Mouse (Mus musculus) naive thymus-derived CD4-positive, alpha-beta T cell, adult 2 months (primary cell): ENCODE data around the gene Nr2c1.

Experiments
- DNase-seq: peaks from one replicate; pipeline ENCODE4 v3.0.0-alpha.2; 2011; ENCODE audit warnings: low read depth

Gene Nr2c1

DNA sequence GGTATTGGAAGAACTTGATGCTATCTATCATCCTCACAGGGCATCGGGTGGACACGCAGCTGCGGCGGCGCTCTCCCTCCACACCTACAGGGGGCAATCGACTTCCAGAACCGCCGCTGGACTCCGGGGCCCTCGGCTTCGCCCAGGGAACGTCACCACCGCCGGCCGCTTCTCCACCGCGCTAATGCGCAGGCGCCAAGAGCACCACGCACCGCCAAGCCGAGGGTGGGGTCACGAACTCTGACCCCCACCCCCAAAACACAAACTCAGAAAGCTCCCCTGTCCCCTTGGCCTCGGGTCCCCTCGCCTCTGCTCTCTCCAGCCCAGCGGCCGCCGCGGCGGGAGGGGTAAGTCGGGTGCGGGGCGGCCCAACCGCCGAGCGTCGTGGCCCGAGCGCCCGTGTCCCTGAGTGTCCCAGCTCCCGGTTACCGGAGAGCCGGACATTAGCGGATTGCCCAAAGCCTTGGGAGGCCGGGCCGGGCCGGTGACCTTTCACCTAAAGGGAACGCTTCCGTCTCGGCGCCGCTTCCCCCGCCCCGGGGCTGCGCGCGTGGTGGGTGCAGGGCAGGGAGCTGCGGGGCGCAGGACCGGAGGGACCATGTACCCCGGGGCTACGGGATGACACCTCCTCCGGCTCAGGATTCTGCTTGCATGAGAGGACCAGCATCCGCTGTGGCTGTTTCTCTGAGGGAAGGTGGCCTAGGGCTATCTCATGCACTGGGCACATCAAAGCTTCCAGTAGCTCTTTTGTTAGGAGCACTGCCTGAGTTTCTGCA lies at the start of gene Nr2c1:
Gene Nr2c1, plus strand, starts transcription at position 268 of the 776 bp plus-strand sequence.
- DNase-seq, result peak; percentile 77

- no peak for DNase-seq
Measured at GRCm38 (mm10) chr10:94098100-94098499, 49.7 kb upstream of the Nr2c1 start.

DNA sequence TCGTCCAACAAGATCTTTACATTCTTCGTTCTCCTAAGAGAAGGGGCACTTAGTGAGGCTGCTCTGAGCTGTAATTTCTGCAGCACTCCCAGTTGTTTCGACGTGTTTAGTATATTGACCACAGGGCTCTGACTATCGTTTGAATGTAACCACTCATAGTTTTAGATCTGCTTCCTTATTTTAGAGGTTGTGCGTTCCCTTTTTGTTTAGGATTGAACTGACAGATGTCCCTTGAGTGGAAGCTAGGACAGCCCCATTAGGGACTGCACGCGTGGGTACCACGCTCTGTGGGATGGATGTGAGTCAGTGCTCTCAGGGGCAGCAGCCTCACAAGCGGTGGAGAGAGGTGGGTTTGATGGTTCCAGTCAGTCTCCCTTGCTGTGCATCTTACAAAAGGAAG lies 42.3 kb upstream of the Nr2c1 start:
- DNase-seq, result no peak

GRCm38 (mm10) chr10:94107168-94107567 lies 40.7 kb upstream of the Nr2c1 start:
- DNase-seq, result no peak

DNA sequence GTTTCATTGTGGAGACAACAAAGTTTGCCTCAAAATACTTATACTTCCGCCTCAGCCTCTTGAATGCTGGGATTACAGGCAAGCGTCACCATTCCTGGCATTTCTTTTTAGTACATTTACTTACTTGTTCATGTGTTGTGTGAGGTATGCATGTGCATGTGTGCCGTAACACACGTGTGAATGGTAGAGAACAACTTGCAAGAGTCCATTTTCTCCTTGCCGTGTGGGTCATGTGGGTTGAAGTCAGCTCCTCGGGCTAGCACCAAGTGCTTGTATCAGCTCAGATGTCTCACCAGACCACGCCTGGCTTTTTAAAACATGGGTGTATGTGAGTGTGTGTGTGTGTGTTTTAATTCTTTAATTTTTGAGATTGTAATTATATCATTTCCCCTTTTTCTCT lies 40.2 kb upstream of the Nr2c1 start:
- no peak for DNase-seq

GRCm38 (mm10) chr10:94108791-94109190 lies 39.0 kb upstream of the Nr2c1 start:
- DNase-seq, result no peak

GRCm38 (mm10) chr10:94110834-94111754 lies 36.7 kb upstream of the Nr2c1 start:
- no peak for DNase-seq

DNA sequence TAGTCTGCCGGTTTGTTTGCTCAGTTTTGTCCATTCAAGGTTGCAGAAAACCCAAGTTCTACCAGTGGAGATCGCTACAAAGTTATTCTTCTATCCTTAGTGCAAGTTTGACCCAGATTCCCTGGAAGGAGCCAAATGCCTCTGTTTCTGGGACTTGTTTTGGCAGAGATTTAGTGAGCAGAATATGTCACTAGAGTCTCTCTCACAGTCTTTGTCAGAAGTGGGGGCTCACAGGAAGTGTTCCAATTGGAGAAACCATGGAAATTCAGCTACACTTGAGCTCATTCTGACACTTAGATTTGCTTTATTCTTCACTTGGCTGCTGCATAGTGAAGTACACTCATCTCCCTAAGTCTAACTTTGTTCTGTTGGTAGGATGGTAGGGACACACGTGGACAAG lies 35.6 kb upstream of the Nr2c1 start:
- no peak for DNase-seq

GRCm38 (mm10) chr10:94115893-94116599 lies 31.8 kb upstream of the Nr2c1 start:
- peak; percentile 87 for DNase-seq

GRCm38 (mm10) chr10:94116781-94117340 lies 31.0 kb upstream of the Nr2c1 start:
- DNase-seq, result no peak

GRCm38 (mm10) chr10:94117916-94118315 lies 29.9 kb upstream of the Nr2c1 start:
- no peak for DNase-seq

GRCm38 (mm10) chr10:94118993-94119392 lies 28.8 kb upstream of the Nr2c1 start:
- DNase-seq, result no peak

DNA sequence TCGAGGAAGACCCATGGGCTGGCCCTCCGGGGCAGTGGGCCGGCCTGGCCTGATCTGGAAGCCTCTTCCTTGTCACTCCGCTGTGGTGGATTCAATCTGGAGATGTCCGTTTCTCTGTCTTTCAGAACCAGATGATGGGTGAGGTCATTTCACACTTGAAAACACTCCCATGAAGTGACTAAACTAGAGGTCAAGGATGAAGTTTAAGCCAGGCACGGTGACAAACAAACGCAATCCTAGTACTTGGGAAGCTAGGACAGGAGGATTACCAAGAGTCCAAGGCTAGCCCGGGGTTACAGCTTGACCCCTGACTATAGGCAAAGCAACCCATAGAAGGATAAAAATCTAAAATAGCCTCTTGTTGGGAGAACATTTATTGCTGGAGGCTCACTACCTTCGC lies 27.1 kb upstream of the Nr2c1 start:
- no peak for DNase-seq

DNA sequence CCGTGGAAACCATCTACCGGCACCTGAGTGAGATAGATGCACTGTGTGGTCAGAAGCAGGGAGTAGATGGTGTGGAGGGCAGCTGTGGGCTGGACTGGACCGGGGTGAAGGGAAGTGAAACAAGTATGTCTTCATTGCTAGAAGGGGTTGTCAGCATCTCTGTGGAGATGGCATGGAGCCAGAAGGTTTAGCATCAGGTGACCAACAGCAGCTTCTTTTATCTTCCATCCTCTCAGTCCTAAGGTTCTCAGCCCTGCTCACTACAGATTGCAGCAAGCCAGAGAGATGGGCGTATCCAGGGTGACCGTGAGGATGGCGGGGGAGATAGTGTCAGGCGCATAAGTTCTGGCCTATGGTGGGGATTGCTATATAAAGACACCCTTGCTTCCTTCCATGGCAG lies 25.2 kb upstream of the Nr2c1 start:
- DNase-seq, result no peak

GRCm38 (mm10) chr10:94123581-94123980 lies 24.2 kb upstream of the Nr2c1 start:
- DNase-seq, result no peak

DNA sequence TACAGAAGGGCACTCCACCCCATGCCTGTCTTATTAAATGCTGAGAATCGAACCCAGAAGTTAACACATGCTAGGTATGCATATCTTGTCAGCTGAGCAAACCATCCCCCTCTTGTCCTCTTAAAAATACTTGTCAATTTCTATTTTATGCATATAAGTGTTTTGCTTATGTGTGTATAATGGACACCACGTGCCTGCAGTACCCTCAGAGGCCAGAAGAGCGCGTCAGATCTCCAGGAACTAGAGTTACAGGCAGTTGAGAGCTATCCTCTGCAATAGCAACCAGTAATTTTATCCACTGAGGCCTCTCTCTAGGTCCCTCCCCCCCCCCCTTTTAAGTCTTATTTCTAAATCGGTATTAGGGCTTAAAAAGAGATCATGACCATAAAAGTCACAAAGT lies 23.4 kb upstream of the Nr2c1 start:
- no peak for DNase-seq

DNA sequence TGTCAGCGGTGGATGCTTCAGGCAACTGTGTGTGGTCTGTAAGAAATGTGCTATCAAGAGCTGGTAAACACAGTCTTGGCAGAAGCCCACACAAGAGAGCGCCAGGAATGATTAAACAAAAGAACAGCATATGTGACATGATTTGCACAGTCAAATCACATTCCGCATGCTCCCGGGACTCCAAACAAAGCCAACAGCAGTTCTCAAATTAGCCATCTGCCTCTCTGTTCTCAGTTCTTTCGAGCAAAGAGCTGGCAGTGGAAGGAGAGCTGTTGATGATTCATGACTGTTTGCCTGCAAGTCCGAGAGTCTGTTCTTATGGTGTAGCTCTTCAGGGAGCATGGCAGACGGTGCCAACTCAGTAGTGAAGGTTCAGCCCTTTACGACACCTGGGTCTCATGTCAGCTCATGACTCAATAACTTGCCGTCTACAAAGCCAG lies 18.1 kb upstream of the Nr2c1 start:
- no peak for DNase-seq

DNA sequence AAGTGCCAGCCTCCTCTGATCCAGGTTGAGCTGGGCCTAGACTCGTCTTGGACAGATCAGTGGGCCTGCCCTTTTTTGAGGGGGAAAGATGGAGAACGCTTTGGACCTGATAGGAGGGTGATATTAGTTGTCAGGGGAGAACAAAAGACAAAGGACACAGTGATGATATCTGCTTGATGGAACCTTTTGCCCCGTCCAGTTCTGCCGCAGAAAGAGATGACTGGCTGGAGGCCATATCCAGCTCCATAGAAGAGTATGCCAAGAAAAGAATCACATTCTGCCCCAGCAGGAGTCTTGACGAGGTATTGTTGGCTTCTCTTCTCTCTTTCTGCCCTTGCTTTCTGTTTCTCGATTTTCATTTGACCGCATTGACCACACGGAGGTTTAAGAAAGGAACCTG lies 14.7 kb upstream of the Nr2c1 start:
- DNase-seq, result no peak

DNA sequence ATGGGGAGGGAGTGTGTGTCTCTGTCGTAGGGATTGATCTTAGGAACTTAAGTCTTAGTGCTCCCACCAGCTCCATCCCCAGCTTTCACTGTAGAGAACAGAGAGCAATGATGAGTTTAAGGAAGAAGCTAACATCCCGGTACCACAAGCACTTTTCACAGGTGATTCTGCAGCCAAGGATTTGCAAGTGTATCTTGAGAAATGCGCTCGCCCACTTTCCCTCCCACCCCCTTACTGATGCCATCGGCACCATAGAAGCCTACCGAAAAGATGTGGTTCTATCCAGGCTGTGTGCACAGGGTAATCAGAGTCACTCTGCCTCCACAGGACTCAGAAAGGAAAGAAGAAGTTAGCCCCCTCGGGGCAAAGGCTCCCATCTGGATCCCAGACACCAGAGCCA lies 14.1 kb upstream of the Nr2c1 start:
- DNase-seq, result no peak

- DNase-seq, result no peak
Measured at GRCm38 (mm10) chr10:94134535-94135390, 13.1 kb upstream of the Nr2c1 start.

- no peak for DNase-seq
Measured at GRCm38 (mm10) chr10:94138890-94139482, 8.8 kb upstream of the Nr2c1 start.
